28 mouse cellular contexts compared by ENCODE assay signal in the genomic region with DNA sequence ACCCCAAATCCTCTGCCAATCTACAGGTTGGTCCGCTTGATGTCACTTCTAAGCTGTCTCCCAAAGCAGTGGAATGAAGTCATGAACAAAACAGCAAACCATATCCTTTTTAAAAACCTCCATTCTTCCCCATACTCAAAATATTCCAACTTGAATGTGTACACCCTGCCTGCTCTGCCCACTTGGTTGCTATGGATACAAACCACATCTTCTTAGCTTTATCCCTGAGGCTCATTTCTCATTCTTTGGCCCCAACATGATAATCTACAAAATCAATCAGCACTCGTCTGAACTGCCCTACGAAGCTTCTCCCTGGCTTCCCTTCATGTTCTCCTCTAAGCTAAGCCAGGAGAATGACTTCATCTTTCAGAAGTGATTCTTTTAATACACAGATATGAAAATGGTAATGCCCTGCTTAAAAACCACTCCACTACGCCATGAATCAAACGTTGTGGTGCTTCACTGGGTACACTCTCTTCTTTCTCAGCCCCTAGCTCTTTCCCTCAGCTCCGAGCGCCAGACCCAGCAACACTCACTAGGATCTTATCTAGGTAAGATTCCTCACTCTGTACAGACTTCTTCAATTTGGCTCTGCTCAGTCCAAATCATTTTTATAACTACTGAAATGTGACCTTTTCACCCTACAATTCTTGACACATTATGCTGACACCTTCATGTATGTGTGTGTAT.
DNase-seq lines count a peak whose midpoint lies in the region; ATAC-seq and TF ChIP-seq lines count a peak whose summit lies in the region.
"Had no signal": no experiment of that assay in that cellular context is flagged by ENCODE, and none has a peak within 500 bp of the region (broad histone marks: within the 10 kb centered on the region; RNA-seq: fewer than 3 reads in every experiment).

No protein-coding gene starts in this region.

- peak; percentile 6 for DNase-seq in embryonic facial prominence, embryonic 14.5 days (ENCODE audit: low spot score)
- DNase-seq in embryonic facial prominence, embryonic 10.5 days (ENCODE audit: low spot score), result no peak
- DNase-seq in left cerebral cortex, postnatal 14 days (ENCODE audit: low spot score in 2 of 2), result peak; percentile 11 to 37
- no peak for DNase-seq in left cerebral cortex, postnatal 4 days
- DNase-seq in brain, adult 2 months (ENCODE audit: low read depth, low spot score), result peak; percentile 39
- DNase-seq in midbrain, postnatal 0 days (ENCODE audit: low spot score), result peak; percentile 22
- DNase-seq in spleen, postnatal 14 days (ENCODE audit: low spot score in 2 of 2), result no peak
- DNase-seq: adrenal gland, adult 8-10 months; cerebellum, adult 11 months; cerebellum, adult 9-10 months; embryo, embryonic 11 days; gastrocnemius, postnatal 36 days; heart, adult 18-20 months; heart, postnatal 36 days; kidney, adult 2 months; kidney, postnatal 36 days; liver, postnatal 0 days; lung, postnatal 4 days; thymus, postnatal 14 days had no signal

- no peaks in the 10 kb centered on the region for H3K4me1 ChIP-seq in embryonic facial prominence, embryonic 14.5 days (ENCODE audit: control insufficient read depth, insufficient read depth, low read length)
- H3K4me1 ChIP-seq in embryonic facial prominence, embryonic 10.5 days, result no peaks in the 10 kb centered on the region
- no peaks in the 10 kb centered on the region; the same call in 1 of the 2 replicates for H3K4me1 ChIP-seq in midbrain, postnatal 0 days (ENCODE audit: insufficient read depth, low read length)
- H3K4me1 ChIP-seq: embryonic facial prominence, embryonic 13.5 days; liver, embryonic 12.5 days; stomach, embryonic 15.5 days had no signal

- no peak for TF ChIP-seq CTCF in midbrain, postnatal 0 days (IDR thresholded peaks at IDR 0.05)

- no peak overlapping the region for H3K4me2 ChIP-seq in embryonic facial prominence, embryonic 14.5 days (ENCODE audit: low read depth, low read length)
- H3K4me2 ChIP-seq in midbrain, postnatal 0 days (ENCODE audit: low read depth, low read length, poor library complexity, severe bottlenecking), result no peak overlapping the region
- H3K4me2 ChIP-seq: embryonic facial prominence, embryonic 13.5 days; heart, embryonic 11.5 days; hindbrain, embryonic 14.5 days; liver, embryonic 12.5 days; stomach, embryonic 15.5 days had no signal

- intact Hi-C loops in left cerebral cortex, postnatal 14 days (cut with DNase I), result no loop called here
- intact Hi-C loops in left cerebral cortex, postnatal 4 days (cut with DNase I), result no loop called here

- H3K4me3 ChIP-seq in embryonic facial prominence, embryonic 14.5 days (ENCODE audit: low read depth, low read length), result no peak overlapping the region
- H3K4me3 ChIP-seq in embryonic facial prominence, embryonic 10.5 days, result no peak overlapping the region
- H3K4me3 ChIP-seq in midbrain, postnatal 0 days (ENCODE audit: low read depth, low read length), result no peak overlapping the region
- H3K4me3 ChIP-seq: embryonic facial prominence, embryonic 13.5 days; erythroblast, embryonic 14.5 days; layer of hippocampus, adult 2 months; left cerebral cortex, adult 2 months; liver, embryonic 12.5 days; stomach, embryonic 15.5 days had no signal

- no peaks in the 10 kb centered on the region for H3K27me3 ChIP-seq in embryonic facial prominence, embryonic 14.5 days (replicated peaks; ENCODE audit: control insufficient read depth, insufficient read depth, low read length)
- H3K27me3 ChIP-seq in embryonic facial prominence, embryonic 10.5 days (replicated peaks; ENCODE audit: low read depth, poor library complexity, severe bottlenecking), result no peaks in the 10 kb centered on the region
- no peaks in the 10 kb centered on the region for H3K27me3 ChIP-seq in midbrain, postnatal 0 days (ENCODE audit: insufficient read depth, low read length)
- H3K27me3 ChIP-seq: CH12.LX; embryonic facial prominence, embryonic 13.5 days; liver, embryonic 12.5 days; stomach, embryonic 15.5 days had no signal

- peak; percentile 41; the same call in 1 of the 2 replicates for ATAC-seq in embryonic facial prominence, embryonic 14.5 days (ENCODE audit: low read depth)
- peak; percentile 76 for ATAC-seq in midbrain, postnatal 0 days (ENCODE audit: low FRiP score)
- ATAC-seq: liver, embryonic 12.5 days; liver, postnatal 0 days had no signal

- no peaks in the 10 kb centered on the region for H3K36me3 ChIP-seq in embryonic facial prominence, embryonic 14.5 days (ENCODE audit: control insufficient read depth, insufficient read depth, low read length)
- H3K36me3 ChIP-seq in embryonic facial prominence, embryonic 10.5 days (replicated peaks), result no peaks in the 10 kb centered on the region
- no peaks in the 10 kb centered on the region for H3K36me3 ChIP-seq in midbrain, postnatal 0 days (ENCODE audit: insufficient read depth, low read length)
- H3K36me3 ChIP-seq: embryonic facial prominence, embryonic 13.5 days; liver, embryonic 12.5 days; stomach, embryonic 15.5 days had no signal

- 65% methylated on average over 7 of the region's 7 CpGs for WGBS in embryonic facial prominence, embryonic 14.5 days
- WGBS in embryonic facial prominence, embryonic 10.5 days, result 82% methylated on average over 7 of the region's 7 CpGs
- WGBS in midbrain, postnatal 0 days, result 47% methylated on average over 7 of the region's 7 CpGs

- no peaks in the 10 kb centered on the region for H3K9me3 ChIP-seq in embryonic facial prominence, embryonic 14.5 days (ENCODE audit: control insufficient read depth, low read length)
- no peaks in the 10 kb centered on the region for H3K9me3 ChIP-seq in embryonic facial prominence, embryonic 10.5 days
- no peaks in the 10 kb centered on the region for H3K9me3 ChIP-seq in midbrain, postnatal 0 days (ENCODE audit: low read length)
- H3K9me3 ChIP-seq: embryonic facial prominence, embryonic 13.5 days; liver, embryonic 12.5 days; stomach, embryonic 15.5 days had no signal

- H3K27ac ChIP-seq in embryonic facial prominence, embryonic 14.5 days (replicated peaks; ENCODE audit: low read depth, low read length), result no peak overlapping the region
- no peak overlapping the region for H3K27ac ChIP-seq in embryonic facial prominence, embryonic 10.5 days (replicated peaks)
- H3K27ac ChIP-seq in midbrain, postnatal 0 days (ENCODE audit: low read depth, low read length), result no peak overlapping the region; the same call in 1 of the 2 replicates
- H3K27ac ChIP-seq: embryonic facial prominence, embryonic 13.5 days; hindbrain, embryonic 14.5 days; layer of hippocampus, adult 2 months; left cerebral cortex, adult 2 months; liver, embryonic 12.5 days; stomach, embryonic 15.5 days had no signal

- H3K9ac ChIP-seq in embryonic facial prominence, embryonic 14.5 days (ENCODE audit: low read depth, low read length), result no peak overlapping the region
- no peak overlapping the region for H3K9ac ChIP-seq in midbrain, postnatal 0 days (replicated peaks; ENCODE audit: low read length, poor library complexity, severe bottlenecking)
- H3K9ac ChIP-seq: embryonic facial prominence, embryonic 13.5 days; hindbrain, embryonic 14.5 days; liver, embryonic 12.5 days; liver, postnatal 0 days; stomach, embryonic 15.5 days had no signal

Comparison
In these comparisons a context has a peak if more than half of its experiments do, and no peak if none do; other contexts are left out.
1. DNase-seq: peak in embryonic facial prominence, embryonic 14.5 days (single experiment), left cerebral cortex, postnatal 14 days (2 of 2), brain, adult 2 months (single experiment) and midbrain, postnatal 0 days (single experiment); none in embryonic facial prominence, embryonic 10.5 days (single experiment), left cerebral cortex, postnatal 4 days (single experiment) and spleen, postnatal 14 days (0 of 2).